Mouse (Mus musculus) bone marrow macrophage, adult 2 months (primary cell): ENCODE results near the gene Ess2. TPM values are rescaled to one million over a fixed set of nuclear protein-coding genes. Genes with fewer than 3 reads are reported as not detected.

Experiments
- H3K27ac ChIP-seq: 2 replicates; pipeline ENCODE4 v1.5.1; 2012; ENCODE audit warnings: low read depth, low read length; ENCODE audit not compliant: insufficient read depth
- H3K4me1 ChIP-seq: 2 replicates; pipeline ENCODE4 v1.6.1; 2012; ENCODE audit warnings: low read length; ENCODE audit not compliant: control insufficient read depth, insufficient read depth
- H3K4me3 ChIP-seq: 2 replicates; pipeline ENCODE4 v1.5.1; 2012; ENCODE audit warnings: mild to moderate bottlenecking, low read length, moderate library complexity; ENCODE audit not compliant: insufficient read depth
- CTCF ChIP-seq: IDR thresholded peaks from 2 replicates; pipeline ENCODE4 v1.5.1; 2012; ENCODE audit warnings: low read depth, mild to moderate bottlenecking, low read length, moderate library complexity
- POLR2A ChIP-seq: IDR thresholded peaks from 2 replicates; pipeline ENCODE4 v1.6.1; 2012; ENCODE audit warnings: mild to moderate bottlenecking, low read depth, low read length, borderline replicate concordance
- polyA plus RNA-seq: library from polyadenylated mRNA; stranded (reverse); fragments of >200 nt; gene quantifications from 2 replicates; pipeline ENCODE4 v1.2.4, GENCODE M21; 2012; ENCODE audit not compliant: missing spikeins, insufficient read depth, insufficient read length

Ess2 gene
- polyA plus RNA-seq, 1 experiment, result 20.1 TPM

DNA sequence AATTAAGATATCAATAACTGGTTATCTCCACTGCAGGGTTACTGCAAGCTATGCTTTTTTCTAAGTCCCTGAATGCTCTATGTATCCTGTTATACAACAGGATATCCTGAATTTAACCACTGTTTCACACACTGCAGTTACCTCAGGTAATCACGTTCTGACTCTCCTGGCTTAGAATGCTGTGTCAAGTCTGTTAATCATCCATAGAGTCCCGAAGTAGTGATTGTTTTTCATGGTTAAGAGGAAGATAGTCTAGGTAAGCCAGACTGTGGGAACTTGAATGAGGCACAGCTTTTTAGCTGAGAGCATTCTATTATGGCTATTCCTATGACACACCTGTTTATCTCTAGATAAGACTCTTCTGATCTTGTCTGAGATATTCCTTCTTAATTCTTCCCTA, 45.9 kb downstream of the Ess2 start:
- Histone ChIP-seq H3K27ac (no peak overlapping the region), H3K4me1 (peaks cover 5% of the 10 kb centered on the region), H3K4me3 (no peak overlapping the region)
- no peak for TF ChIP-seq CTCF

DNA sequence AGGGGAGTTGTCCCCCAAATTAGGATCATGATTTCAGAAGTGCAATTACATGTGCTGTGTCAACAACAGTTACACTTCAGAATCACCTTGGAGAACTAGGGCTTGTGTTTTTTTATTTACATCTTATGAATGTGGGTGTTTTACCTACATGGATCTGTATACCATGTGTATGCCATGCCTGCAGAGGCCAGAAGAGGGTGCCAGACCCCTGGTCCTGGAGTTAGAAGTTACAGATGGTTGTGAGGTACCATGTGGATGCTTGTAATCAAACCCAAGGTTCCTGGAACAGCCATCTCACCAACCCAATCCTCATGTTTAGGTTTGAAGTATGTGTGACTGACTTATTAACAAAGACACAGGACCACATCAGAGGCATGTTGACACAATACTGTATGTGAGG, 52.6 kb downstream of the Ess2 start:
- no peak overlapping the region for H3K27ac ChIP-seq
- no peaks in the 10 kb centered on the region for H3K4me1 ChIP-seq
- no peak overlapping the region for H3K4me3 ChIP-seq
- TF ChIP-seq POLR2A (no peak), CTCF (peak; percentile 34; the same call in 1 of the 2 replicates)

GRCm38 (mm10) chr16:17857157-17857556, 54.0 kb downstream of the Ess2 start:
- Histone ChIP-seq H3K4me1 (no peaks in the 10 kb centered on the region), H3K27ac (no peak overlapping the region), H3K4me3 (no peak overlapping the region)
- TF ChIP-seq CTCF, result no peak
- no peak for TF ChIP-seq POLR2A

DNA sequence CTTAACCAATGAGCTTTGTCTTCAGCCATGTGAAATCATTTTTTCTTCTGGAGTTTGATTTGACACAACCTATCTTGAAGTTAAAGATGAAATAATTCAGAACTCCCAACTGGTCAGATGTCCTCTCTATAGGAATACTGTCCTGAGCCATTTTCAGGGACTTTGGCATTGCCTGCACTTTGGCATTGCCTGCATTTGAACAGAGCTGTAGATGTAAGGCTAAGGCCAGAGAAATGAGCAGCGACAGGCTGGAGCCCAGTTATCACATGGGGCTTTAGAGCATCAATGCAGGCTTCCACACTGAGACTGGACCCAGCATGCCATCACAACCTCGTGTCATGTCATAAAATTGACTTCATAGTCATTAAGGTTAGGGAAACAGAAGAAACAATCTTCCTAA, 57.9 kb downstream of the Ess2 start:
- Histone ChIP-seq H3K4me3 (no peak overlapping the region), H3K4me1 (no peaks in the 10 kb centered on the region), H3K27ac (no peak overlapping the region)
- TF ChIP-seq POLR2A, result no peak
- TF ChIP-seq CTCF, result no peak

DNA sequence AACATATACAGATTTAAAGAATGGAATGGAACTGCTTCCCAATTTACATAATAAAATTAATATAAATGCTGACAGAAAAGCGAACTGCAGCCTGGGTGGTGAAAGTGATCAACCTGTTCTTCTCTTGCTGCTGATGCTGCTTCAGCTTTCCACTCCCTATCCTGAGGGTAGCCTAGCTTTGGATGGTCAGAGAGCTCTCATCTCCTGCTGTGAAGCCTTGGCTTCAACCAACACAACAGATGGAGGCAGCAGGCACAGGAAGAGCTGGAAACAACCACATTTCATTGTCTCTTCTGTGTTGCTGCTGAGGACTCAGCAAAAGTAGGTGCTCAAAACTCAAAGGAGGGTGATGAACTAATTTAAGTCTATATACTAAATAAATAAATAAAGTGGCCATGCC, 59.3 kb downstream of the Ess2 start:
- Histone ChIP-seq H3K4me3 (no peak overlapping the region), H3K27ac (no peak overlapping the region), H3K4me1 (no peaks in the 10 kb centered on the region)
- no peak for TF ChIP-seq CTCF
- no peak for TF ChIP-seq POLR2A

- H3K27ac ChIP-seq, result no peak overlapping the region
These were observed 59.8 kb downstream of the Ess2 start for GRCm38 (mm10) chr16:17851331-17851730.

More at GRCm38 (mm10) chr16:17851331-17851730, 59.8 kb downstream of the Ess2 start:
- H3K4me1 ChIP-seq, result no peaks in the 10 kb centered on the region
- TF ChIP-seq POLR2A, result no peak
- no peak for TF ChIP-seq CTCF
- H3K4me3 ChIP-seq, result no peak overlapping the region

Other genes starting within 250 kb of the Ess2 start
- 82.4 and 105 TPM in 2 replicates for gene Med15, start 178.5 kb downstream of the Ess2 start, polyA plus RNA-seq
- 9.3 and 12.4 TPM in 2 replicates for gene Klhl22, start 151.7 kb downstream of the Ess2 start, polyA plus RNA-seq
- 0.86 and 1.7 TPM in 2 replicates for gene Scarf2, start 114.1 kb downstream of the Ess2 start, polyA plus RNA-seq
- not detected in 2 replicates for gene B830017H08Rik, start 78.2 kb downstream of the Ess2 start, polyA plus RNA-seq
- 1.3 and 1.6 TPM in 2 replicates for gene Car15, start 73.0 kb downstream of the Ess2 start, polyA plus RNA-seq
- gene Gm20518, start 19.7 kb downstream of the Ess2 start, polyA plus RNA-seq, result not detected in 2 replicates
- not detected in 2 replicates for gene Tssk1, start 17.1 kb downstream of the Ess2 start, polyA plus RNA-seq
- 23.2 and 29.4 TPM in 2 replicates for gene Dgcr2, start 12.8 kb downstream of the Ess2 start, polyA plus RNA-seq
- not detected in 2 replicates for gene Tssk2, start 12.7 kb downstream of the Ess2 start, polyA plus RNA-seq
- gene Gsc2, start 3.7 kb upstream of the Ess2 start, polyA plus RNA-seq, result not detected in 2 replicates
- 53.5 and 59.4 TPM in 2 replicates for gene Slc25a1, start 16.9 kb upstream of the Ess2 start, polyA plus RNA-seq
- not detected in 2 replicates for gene Vpreb2, start 69.1 kb upstream of the Ess2 start, polyA plus RNA-seq
- gene Dgcr6, start 141.5 kb upstream of the Ess2 start, polyA plus RNA-seq, result 23.0 and 26.4 TPM in 2 replicates
- 4.5 and 4.8 TPM in 2 replicates for gene Prodh, start 178.9 kb upstream of the Ess2 start, polyA plus RNA-seq
- not detected in 2 replicates for gene Rtn4r, start 216.3 kb upstream of the Ess2 start, polyA plus RNA-seq